Mouse (Mus musculus) hindbrain, postnatal 0 days (tissue): ENCODE data around the gene Med28. TPM values are rescaled to one million over a fixed set of nuclear protein-coding genes. Genes with fewer than 3 reads are reported as not detected.

Experiments used
- ATAC-seq: fragments of 200-750 bp; cut with Nextera tagmentation; 2 replicates; pipeline ENCODE4 v1.8.0; 2017; ENCODE audit warnings: mild to moderate bottlenecking, moderate TSS enrichment, moderate library complexity
- DNase-seq: peaks from one replicate; pipeline ENCODE4 v3.0.0-alpha.2; 2015; ENCODE audit warnings: low spot score
- H3K27ac ChIP-seq: fragments of 300-500 bp; sonication (generic); 2 replicates; pipeline ENCODE4 v1.5.1; 2014; ENCODE audit warnings: mild to moderate bottlenecking
- H3K27me3 ChIP-seq: fragments of 300-500 bp; sonication (generic); 2 replicates; pipeline ENCODE4 v1.6.1; 2014; ENCODE audit warnings: low read length, mixed read lengths; ENCODE audit not compliant: insufficient read depth
- H3K36me3 ChIP-seq: fragments of 300-500 bp; sonication (generic); 2 replicates; pipeline ENCODE4 v1.6.1; 2014; ENCODE audit warnings: low read length, mixed read lengths; ENCODE audit not compliant: insufficient read depth
- H3K4me1 ChIP-seq: fragments of 300-500 bp; sonication (generic); 2 replicates; pipeline ENCODE4 v1.6.1; 2014; ENCODE audit warnings: antibody characterized with exemption, low read length, mixed read lengths; ENCODE audit not compliant: insufficient read depth
- H3K4me2 ChIP-seq: fragments of 300-500 bp; sonication (generic); 2 replicates; pipeline ENCODE4 v1.6.1; 2014; ENCODE audit warnings: low read depth, mild to moderate bottlenecking, low read length, moderate library complexity, mixed read lengths
- H3K4me3 ChIP-seq: fragments of 300-500 bp; sonication (generic); 2 replicates; pipeline ENCODE4 v1.5.1; 2014; ENCODE audit warnings: low read length
- H3K9ac ChIP-seq: fragments of 300-500 bp; sonication (generic); replicated peaks from 2 replicates; pipeline ENCODE4 v1.6.1; 2014; ENCODE audit warnings: mild to moderate bottlenecking, low read length, moderate library complexity, mixed read lengths
- H3K9me3 ChIP-seq: fragments of 300-500 bp; sonication (generic); 2 replicates; pipeline ENCODE4 v1.6.1; 2016; ENCODE audit warnings: low read length, mixed read lengths
- CTCF ChIP-seq: IDR thresholded peaks from 2 replicates; pipeline ENCODE4 v1.5.1; 2016; ENCODE audit warnings: antibody characterized with exemption, control low read depth, low read depth
- WGBS: fragments of 180-500 bp; shearing (Covaris S2); extraction: QIAGEN DNeasy Blood & Tissue Kit; methylation state at CpG from one replicate; pipeline ENCODE4 v1.1.7; 2014; 5-methylcytosine and 5-hydroxymethylcytosine counted together
- polyA plus RNA-seq: library from polyadenylated mRNA; unstranded; fragments of >200 nt; fragmentation: Nextera tagmentation; extraction: Ambion mirVana; gene quantifications from 2 replicates; pipeline ENCODE4 v1.2.1, GENCODE M21; 2015
- total RNA-seq: library from RNA; depleted of rRNA; stranded (reverse); fragments of >200 nt; gene quantifications from 2 replicates; pipeline ENCODE4 v1.2.3, GENCODE M21; 2014

Med28 gene
- total and polyA plus RNA-seq, 2 experiments from 2014 or later, result 71.0 to 222 TPM

DNA sequence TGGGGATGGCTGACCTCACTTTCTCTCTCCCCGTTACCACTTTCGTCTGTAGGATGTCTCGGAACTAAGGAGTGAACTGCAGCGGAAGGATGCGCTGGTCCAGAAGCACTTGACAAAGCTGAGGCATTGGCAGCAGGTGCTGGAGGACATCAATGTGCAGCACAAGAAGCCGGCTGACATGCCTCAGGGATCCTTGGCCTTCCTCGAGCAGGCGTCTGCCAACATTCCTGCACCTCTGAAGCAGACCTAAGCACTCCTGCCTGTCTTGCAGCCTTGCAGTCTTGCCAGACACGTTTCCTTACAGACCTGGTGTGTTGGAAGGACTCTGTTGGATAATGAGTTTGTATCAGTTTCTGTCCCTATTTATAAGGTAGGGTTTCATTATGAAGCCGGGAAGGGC lies 5.1 kb downstream of the Med28 start:
- Histone ChIP-seq H3K4me2 (no peak overlapping the region), H3K27ac (no peak overlapping the region), H3K4me3 (no peak overlapping the region), H3K9me3 (no peaks in the 10 kb centered on the region), H3K4me1 (peaks cover 8% of the 10 kb centered on the region; the same call in 1 of the 2 replicates), H3K9ac (no peak overlapping the region), H3K27me3 (no peaks in the 10 kb centered on the region), H3K36me3 (peaks cover 41% of the 10 kb centered on the region)
- ATAC-seq (no peak), DNase-seq (no peak)
- no peak for TF ChIP-seq CTCF
- 92% methylated on average over 10 of the region's 10 CpGs for WGBS

GRCm38 (mm10) chr5:45526338-45526737 lies 6.3 kb downstream of the Med28 start:
- H3K27ac ChIP-seq, result no peak overlapping the region
- H3K9ac ChIP-seq, result no peak overlapping the region
- 92% methylated on average over 4 of the region's 4 CpGs for WGBS
- no peak overlapping the region for H3K4me3 ChIP-seq
- H3K36me3 ChIP-seq, result peaks cover 46% of the 10 kb centered on the region
- H3K9me3 ChIP-seq, result no peaks in the 10 kb centered on the region
- ATAC-seq (no peak), DNase-seq (no peak)
- H3K27me3 ChIP-seq, result no peaks in the 10 kb centered on the region
- TF ChIP-seq CTCF, result no peak
- H3K4me2 ChIP-seq, result no peak overlapping the region
- H3K4me1 ChIP-seq, result peaks cover 5% of the 10 kb centered on the region; the same call in 1 of the 2 replicates

GRCm38 (mm10) chr5:45529696-45530095 lies 9.7 kb downstream of the Med28 start:
- TF ChIP-seq CTCF, result no peak
- Histone ChIP-seq H3K27ac (no peak overlapping the region), H3K27me3 (no peaks in the 10 kb centered on the region), H3K4me3 (no peak overlapping the region), H3K9me3 (no peaks in the 10 kb centered on the region), H3K9ac (no peak overlapping the region), H3K4me1 (no peaks in the 10 kb centered on the region), H3K4me2 (no peak overlapping the region), H3K36me3 (peaks cover 53% of the 10 kb centered on the region)
- 94% methylated on average over 3 of the region's 3 CpGs for WGBS
- ATAC-seq (no peak), DNase-seq (no peak)

- peak; percentile 72 for TF ChIP-seq CTCF
- WGBS, result 8% methylated on average over 17 of the region's 17 CpGs
- Histone ChIP-seq H3K9ac (no peak overlapping the region), H3K27me3 (no peaks in the 10 kb centered on the region), H3K36me3 (peaks cover 12% of the 10 kb centered on the region; the same call in 1 of the 2 replicates), H3K4me2 (no peak overlapping the region), H3K27ac (no peak overlapping the region), H3K4me1 (no peaks in the 10 kb centered on the region), H3K4me3 (no peak overlapping the region), H3K9me3 (no peaks in the 10 kb centered on the region)
- DNase-seq (peak; percentile 70), ATAC-seq (peak; percentile 81)
These were observed 14.5 kb downstream of the Med28 start for GRCm38 (mm10) chr5:45534319-45535098.

DNA sequence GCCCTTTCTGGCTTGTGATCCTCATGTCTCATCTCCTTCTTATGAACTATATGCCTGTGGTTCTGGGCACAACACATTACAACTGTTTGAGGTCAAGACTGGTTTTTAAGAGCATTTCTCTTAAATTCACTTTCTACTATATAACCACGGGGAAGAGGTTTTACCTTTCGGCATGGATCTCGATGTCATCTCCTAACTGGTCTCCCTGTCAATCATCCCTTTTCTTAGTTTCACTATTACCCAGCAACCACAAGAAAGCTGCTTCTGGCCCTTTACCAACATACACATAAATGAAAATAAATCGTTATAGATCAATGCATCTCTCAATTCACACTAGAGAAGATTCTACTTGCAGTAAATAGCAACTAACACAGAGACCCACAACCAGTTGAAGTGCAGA lies 15.1 kb downstream of the Med28 start:
- Histone ChIP-seq H3K27me3 (no peaks in the 10 kb centered on the region), H3K36me3 (peaks cover 12% of the 10 kb centered on the region; the same call in 1 of the 2 replicates), H3K27ac (no peak overlapping the region), H3K9ac (no peak overlapping the region), H3K4me3 (no peak overlapping the region), H3K4me2 (no peak overlapping the region), H3K9me3 (no peaks in the 10 kb centered on the region), H3K4me1 (no peaks in the 10 kb centered on the region)
- DNase-seq, result no peak
- no peak for TF ChIP-seq CTCF
- no peak for ATAC-seq
- WGBS, result 71% methylated on average over 4 of the region's 4 CpGs

- no peaks in the 10 kb centered on the region for H3K27me3 ChIP-seq
- H3K9me3 ChIP-seq, result no peaks in the 10 kb centered on the region
- H3K4me2 ChIP-seq, result no peak overlapping the region
- H3K27ac ChIP-seq, result no peak overlapping the region
- WGBS, result 63% methylated on average over 10 of the region's 10 CpGs
- H3K4me3 ChIP-seq, result no peak overlapping the region
- peak; percentile 45 for TF ChIP-seq CTCF
- no peak overlapping the region for H3K9ac ChIP-seq
- H3K36me3 ChIP-seq, result no peaks in the 10 kb centered on the region; the same call in 1 of the 2 replicates
- DNase-seq (peak; percentile 24), ATAC-seq (peak; percentile 38; the same call in 1 of the 2 replicates)
- no peaks in the 10 kb centered on the region for H3K4me1 ChIP-seq
These were observed 19.5 kb downstream of the Med28 start for GRCm38 (mm10) chr5:45539502-45539901.

- H3K27me3 ChIP-seq, result no peaks in the 10 kb centered on the region
- H3K9me3 ChIP-seq, result no peaks in the 10 kb centered on the region
- no peak overlapping the region for H3K9ac ChIP-seq
- H3K4me3 ChIP-seq, result no peak overlapping the region
- no peaks in the 10 kb centered on the region; the same call in 1 of the 2 replicates for H3K36me3 ChIP-seq
- no peak for ATAC-seq
- 49% methylated on average over 5 of the region's 5 CpGs for WGBS
- no peak overlapping the region for H3K27ac ChIP-seq
- no peak for TF ChIP-seq CTCF
- H3K4me2 ChIP-seq, result no peak overlapping the region
- H3K4me1 ChIP-seq, result no peaks in the 10 kb centered on the region
- DNase-seq, result peak; percentile 46
These were observed 23.3 kb downstream of the Med28 start for GRCm38 (mm10) chr5:45543374-45543773.
